Mouse (Mus musculus): ENCODE measurements around the gene Mrc2. TPM values are rescaled to one million over a fixed set of nuclear protein-coding genes. Genes with fewer than 3 reads are reported as not detected.

Mrc2 gene
- polyA plus RNA-seq, 1 experiment from 2014 or later: 0.32 TPM

- H3K36me3 ChIP-seq (replicated peaks; ENCODE audit: insufficient read depth, low read length): peaks cover 61% of the 10 kb centered on the region
- TF ChIP-seq CTCF (IDR thresholded peaks at IDR 0.05; ENCODE audit: low read depth) (no peak), EP300 (IDR thresholded peaks at IDR 0.05; ENCODE audit: low read depth) (no peak)
- WGBS (ENCODE audit: insufficient replicate concordance): 92% methylated on average over 12 of the region's 12 CpGs
- no peak overlapping the region for H3K9ac ChIP-seq (replicated peaks)
- H3K27me3 ChIP-seq (ENCODE audit: insufficient read depth, low read length): no peaks in the 10 kb centered on the region
- H3K4me2 ChIP-seq (ENCODE audit: low read depth, low read length): no peak overlapping the region
- no peak overlapping the region for H3K4me3 ChIP-seq (ENCODE audit: low read depth, low read length)
- no peaks in the 10 kb centered on the region for H3K9me3 ChIP-seq (ENCODE audit: low read length)
- no peak for ATAC-seq
- no peak for DNase-seq
- H3K27ac ChIP-seq (ENCODE audit: low read depth): no peak overlapping the region
- no peaks in the 10 kb centered on the region for H3K4me1 ChIP-seq (ENCODE audit: insufficient read depth)
Measured at GRCm38 (mm10) chr11:105281763-105282459, 10.5 kb upstream of the Mrc2 start.

GRCm38 (mm10) chr11:105282460-105282859 is 10.0 kb upstream of the Mrc2 start:
- H3K36me3 ChIP-seq (replicated peaks; ENCODE audit: insufficient read depth, low read length): peaks cover 55% of the 10 kb centered on the region
- 76% methylated on average over 2 of the region's 2 CpGs for WGBS (ENCODE audit: insufficient replicate concordance)
- H3K27me3 ChIP-seq (ENCODE audit: insufficient read depth, low read length): no peaks in the 10 kb centered on the region
- TF ChIP-seq EP300 (IDR thresholded peaks at IDR 0.05; ENCODE audit: low read depth) (no peak), CTCF (IDR thresholded peaks at IDR 0.05; ENCODE audit: low read depth) (no peak)
- no peak overlapping the region for H3K4me3 ChIP-seq (ENCODE audit: low read depth, low read length)
- H3K4me1 ChIP-seq (ENCODE audit: insufficient read depth): no peaks in the 10 kb centered on the region
- no peaks in the 10 kb centered on the region for H3K9me3 ChIP-seq (ENCODE audit: low read length)
- ATAC-seq (no peak), DNase-seq (no peak)
- no peak overlapping the region for H3K4me2 ChIP-seq (ENCODE audit: low read depth, low read length)
- no peak overlapping the region for H3K27ac ChIP-seq (ENCODE audit: low read depth)
- H3K9ac ChIP-seq (replicated peaks): no peak overlapping the region

GRCm38 (mm10) chr11:105283016-105283415 is 9.4 kb upstream of the Mrc2 start:
- no peak for TF ChIP-seq CTCF (IDR thresholded peaks at IDR 0.05; ENCODE audit: low read depth)
- TF ChIP-seq EP300 (IDR thresholded peaks at IDR 0.05; ENCODE audit: low read depth): no peak

GRCm38 (mm10) chr11:105285720-105286119 is 6.7 kb upstream of the Mrc2 start:
- Histone ChIP-seq H3K4me2 (ENCODE audit: low read depth, low read length) (no peak overlapping the region), H3K9ac (replicated peaks) (no peak overlapping the region), H3K36me3 (replicated peaks; ENCODE audit: insufficient read depth, low read length) (peaks cover 38% of the 10 kb centered on the region), H3K27ac (ENCODE audit: low read depth) (no peak overlapping the region), H3K4me3 (ENCODE audit: low read depth, low read length) (no peak overlapping the region), H3K27me3 (ENCODE audit: insufficient read depth, low read length) (peaks cover 4% of the 10 kb centered on the region; the same call in 1 of the 2 replicates), H3K4me1 (ENCODE audit: insufficient read depth) (no peaks in the 10 kb centered on the region), H3K9me3 (ENCODE audit: low read length) (no peaks in the 10 kb centered on the region)
- no peak for DNase-seq
- ATAC-seq: peak; percentile 24; the same call in 1 of the 2 replicates
- no peak for TF ChIP-seq EP300 (IDR thresholded peaks at IDR 0.05; ENCODE audit: low read depth)
- TF ChIP-seq CTCF (IDR thresholded peaks at IDR 0.05; ENCODE audit: low read depth): no peak
- 75% methylated on average over 3 of the region's 3 CpGs for WGBS (ENCODE audit: insufficient replicate concordance)

More at GRCm38 (mm10) chr11:105283016-105283415, 9.4 kb upstream of the Mrc2 start:
- H3K27me3 ChIP-seq (ENCODE audit: insufficient read depth, low read length): no peaks in the 10 kb centered on the region
- DNase-seq (no peak), ATAC-seq (no peak)
- H3K4me2 ChIP-seq (ENCODE audit: low read depth, low read length): no peak overlapping the region
- no peak overlapping the region for H3K4me3 ChIP-seq (ENCODE audit: low read depth, low read length)
- peaks cover 54% of the 10 kb centered on the region for H3K36me3 ChIP-seq (replicated peaks; ENCODE audit: insufficient read depth, low read length)
- 95% methylated on average over 9 of the region's 9 CpGs for WGBS (ENCODE audit: insufficient replicate concordance)
- no peaks in the 10 kb centered on the region for H3K4me1 ChIP-seq (ENCODE audit: insufficient read depth)
- H3K9ac ChIP-seq (replicated peaks): no peak overlapping the region
- H3K9me3 ChIP-seq (ENCODE audit: low read length): no peaks in the 10 kb centered on the region
- no peak overlapping the region for H3K27ac ChIP-seq (ENCODE audit: low read depth)

- H3K4me1 ChIP-seq (ENCODE audit: insufficient read depth): peaks cover 9% of the 10 kb centered on the region; the same call in 1 of the 2 replicates
- no peak overlapping the region for H3K4me3 ChIP-seq (ENCODE audit: low read depth, low read length)
- H3K9me3 ChIP-seq (ENCODE audit: low read length): no peaks in the 10 kb centered on the region
- DNase-seq: no peak
- no peak overlapping the region for H3K4me2 ChIP-seq (ENCODE audit: low read depth, low read length)
- no peak for TF ChIP-seq CTCF (IDR thresholded peaks at IDR 0.05; ENCODE audit: low read depth)
- no peak for TF ChIP-seq EP300 (IDR thresholded peaks at IDR 0.05; ENCODE audit: low read depth)
- peaks cover 6% of the 10 kb centered on the region; the same call in 1 of the 2 replicates for H3K36me3 ChIP-seq (replicated peaks; ENCODE audit: insufficient read depth, low read length)
- no peak overlapping the region for H3K27ac ChIP-seq (ENCODE audit: low read depth)
- H3K27me3 ChIP-seq (ENCODE audit: insufficient read depth, low read length): peaks cover 39% of the 10 kb centered on the region
- no peak overlapping the region for H3K9ac ChIP-seq (replicated peaks)
- ATAC-seq: no peak
- WGBS (ENCODE audit: insufficient replicate concordance): 76% methylated on average over 3 of the region's 3 CpGs
Measured at GRCm38 (mm10) chr11:105289403-105289802, 3.0 kb upstream of the Mrc2 start.

- WGBS (ENCODE audit: insufficient replicate concordance): 14% methylated on average over 10 of the region's 10 CpGs
- no peaks in the 10 kb centered on the region for H3K9me3 ChIP-seq (ENCODE audit: low read length)
- peaks cover 9% of the 10 kb centered on the region; the same call in 1 of the 2 replicates for H3K4me1 ChIP-seq (ENCODE audit: insufficient read depth)
- no peak for TF ChIP-seq CTCF (IDR thresholded peaks at IDR 0.05; ENCODE audit: low read depth)
- TF ChIP-seq EP300 (IDR thresholded peaks at IDR 0.05; ENCODE audit: low read depth): no peak
- 0 out of 2 replicates have a peak, but pooled peaks cover 2% of the 10 kb centered on the region for H3K36me3 ChIP-seq (replicated peaks; ENCODE audit: insufficient read depth, low read length)
- peak overlapping the region; percentile 55; the same call in 1 of the 2 replicates for H3K4me2 ChIP-seq (ENCODE audit: low read depth, low read length)
- peaks cover 43% of the 10 kb centered on the region for H3K27me3 ChIP-seq (ENCODE audit: insufficient read depth, low read length)
- H3K9ac ChIP-seq (replicated peaks): no peak overlapping the region
- H3K4me3 ChIP-seq (ENCODE audit: low read depth, low read length): no peak overlapping the region
- ATAC-seq: no peak
- H3K27ac ChIP-seq (ENCODE audit: low read depth): no peak overlapping the region
- DNase-seq: no peak
Measured at GRCm38 (mm10) chr11:105291681-105292123, 741 bp upstream of the Mrc2 start.

Data from liver, postnatal 0 days (tissue).